Mouse (Mus musculus): ENCODE measurements around the gene Grm2.

GRCm38 (mm10) chr9:106673860-106674259, 18.0 kb upstream of the Grm2 start:
- TF ChIP-seq EP300 (IDR thresholded peaks at IDR 0.05; ENCODE audit: insufficient read depth, low read depth, low read length), result no peak
- TF ChIP-seq CTCF (IDR thresholded peaks at IDR 0.05; ENCODE audit: low read depth, low read length), result no peak
